Mouse (Mus musculus): ENCODE data around the gene Lsg1.
A peak's percentile ranks its signal among the peaks of the same experiment; 100 is the strongest.

Lsg1 gene

GRCm38 (mm10) chr16:30587494-30588327 is at the start of gene Lsg1:
Gene Lsg1 (minus strand): TSS chr16:30587592.
- peak; percentile 79 to 80 for DNase-seq (ENCODE audit: low spot score in 2 of 2)

GRCm38 (mm10) chr16:30633906-30634746 is 46.7 kb upstream of the Lsg1 start:
- DNase-seq (ENCODE audit: low spot score in 2 of 2) = no peak

GRCm38 (mm10) chr16:30629509-30629908 is 42.1 kb upstream of the Lsg1 start:
- no peak for DNase-seq (ENCODE audit: low spot score in 2 of 2)

- no peak for DNase-seq (ENCODE audit: low spot score in 2 of 2)
These were observed 41.0 kb upstream of the Lsg1 start for GRCm38 (mm10) chr16:30628401-30628800.

GRCm38 (mm10) chr16:30627586-30628337 is 40.4 kb upstream of the Lsg1 start:
- DNase-seq (ENCODE audit: low spot score in 2 of 2) = no peak

- DNase-seq (ENCODE audit: low spot score in 2 of 2) = no peak
These were observed 37.2 kb upstream of the Lsg1 start for GRCm38 (mm10) chr16:30624640-30625039.

- no peak for DNase-seq (ENCODE audit: low spot score in 2 of 2)
These were observed 36.3 kb upstream of the Lsg1 start for GRCm38 (mm10) chr16:30623645-30624044.

- DNase-seq (ENCODE audit: low spot score in 2 of 2) = no peak
These were observed 28.9 kb upstream of the Lsg1 start for GRCm38 (mm10) chr16:30616281-30616680.

- no peak for DNase-seq (ENCODE audit: low spot score in 2 of 2)
These were observed 27.4 kb upstream of the Lsg1 start for GRCm38 (mm10) chr16:30614705-30615317.

GRCm38 (mm10) chr16:30614122-30614521 is 26.7 kb upstream of the Lsg1 start:
- no peak for DNase-seq (ENCODE audit: low spot score in 2 of 2)

- DNase-seq (ENCODE audit: low spot score in 2 of 2) = no peak
These were observed 25.7 kb upstream of the Lsg1 start for GRCm38 (mm10) chr16:30613122-30613521.

GRCm38 (mm10) chr16:30611331-30611730 is 23.9 kb upstream of the Lsg1 start:
- DNase-seq (ENCODE audit: low spot score in 2 of 2) = no peak

GRCm38 (mm10) chr16:30607868-30608267 is 20.5 kb upstream of the Lsg1 start:
- DNase-seq (ENCODE audit: low spot score in 2 of 2) = no peak

GRCm38 (mm10) chr16:30605528-30605927 is 18.1 kb upstream of the Lsg1 start:
- DNase-seq (ENCODE audit: low spot score in 2 of 2) = no peak

- DNase-seq (ENCODE audit: low spot score in 2 of 2) = no peak
These were observed 17.4 kb upstream of the Lsg1 start for GRCm38 (mm10) chr16:30604807-30605137.

- no peak for DNase-seq (ENCODE audit: low spot score in 2 of 2)
These were observed 16.8 kb upstream of the Lsg1 start for GRCm38 (mm10) chr16:30604061-30604806.

- no peak for DNase-seq (ENCODE audit: low spot score in 2 of 2)
These were observed 16.1 kb upstream of the Lsg1 start for GRCm38 (mm10) chr16:30603531-30603842.

GRCm38 (mm10) chr16:30602684-30603530 is 15.5 kb upstream of the Lsg1 start:
- DNase-seq (ENCODE audit: low spot score in 2 of 2) = no peak

- no peak for DNase-seq (ENCODE audit: low spot score in 2 of 2)
These were observed 14.6 kb upstream of the Lsg1 start for GRCm38 (mm10) chr16:30601946-30602345.

Data from frontal cortex, postnatal 14 days (tissue).